Mouse (Mus musculus) WW6 (cell line): ENCODE results near the gene Hoxc6.

ENCODE experiments used
- DNase-seq: peaks from one replicate; pipeline ENCODE4 v3.0.0-alpha.2; 2013; ENCODE audit warnings: low read depth, low spot score

The Hoxc6 gene

GRCm38 (mm10) chr15:102997939-102998355 is at the start of gene Hoxc6:
Hoxc6 (plus strand) TSS chr15:102998257.
- no peak for DNase-seq

- no peak for DNase-seq
Measured at GRCm38 (mm10) chr15:102948842-102949241, 49.2 kb upstream of the Hoxc6 start.

GRCm38 (mm10) chr15:102949696-102950095 is 48.4 kb upstream of the Hoxc6 start:
- no peak for DNase-seq

- DNase-seq, result no peak
Measured at GRCm38 (mm10) chr15:102950877-102951276, 47.2 kb upstream of the Hoxc6 start.

- no peak for DNase-seq
Measured at GRCm38 (mm10) chr15:102953561-102953960, 44.5 kb upstream of the Hoxc6 start.

GRCm38 (mm10) chr15:102954192-102955006 is 43.7 kb upstream of the Hoxc6 start, which contains the start of gene Hoxc11:
Hoxc11 (plus strand) TSS chr15:102954427.
- DNase-seq, result no peak

GRCm38 (mm10) chr15:102955007-102955382 is 43.1 kb upstream of the Hoxc6 start:
- DNase-seq, result no peak

- DNase-seq, result no peak
Measured at GRCm38 (mm10) chr15:102955833-102956640, 42.0 kb upstream of the Hoxc6 start.

- DNase-seq, result no peak
Measured at GRCm38 (mm10) chr15:102956906-102957305, 41.2 kb upstream of the Hoxc6 start.

- DNase-seq, result no peak
Measured at GRCm38 (mm10) chr15:102959663-102960191, 38.3 kb upstream of the Hoxc6 start.

GRCm38 (mm10) chr15:102961728-102962127 is 36.3 kb upstream of the Hoxc6 start:
- no peak for DNase-seq

GRCm38 (mm10) chr15:102962492-102962891 is 35.6 kb upstream of the Hoxc6 start:
- no peak for DNase-seq

GRCm38 (mm10) chr15:102963259-102963658 is 34.8 kb upstream of the Hoxc6 start:
- no peak for DNase-seq

- no peak for DNase-seq
Measured at GRCm38 (mm10) chr15:102963671-102964640, 34.1 kb upstream of the Hoxc6 start.

- no peak for DNase-seq
Measured at GRCm38 (mm10) chr15:102965003-102965891, 32.8 kb upstream of the Hoxc6 start.

- no peak for DNase-seq
Measured at GRCm38 (mm10) chr15:102965892-102966775, 31.9 kb upstream of the Hoxc6 start.

GRCm38 (mm10) chr15:102966776-102967311 is 31.2 kb upstream of the Hoxc6 start, which contains the start of gene Hoxc10:
Hoxc10 (plus strand) TSS chr15:102966796.
- no peak for DNase-seq

GRCm38 (mm10) chr15:102967312-102967510 is 30.8 kb upstream of the Hoxc6 start, which contains the start of gene Hoxc5:
Hoxc5 (plus strand) TSS chr15:102967443.
- DNase-seq, result no peak
